Mouse (Mus musculus) CD8-positive naive resting alpha-beta T cell, adult 57 days (primary cell): ENCODE data around the gene H60b. TPM values are rescaled to one million over a fixed set of nuclear protein-coding genes. Genes with fewer than 3 reads are reported as not detected.

Experiments used
- total RNA-seq: library from RNA; stranded (reverse); gene quantifications from one replicate; pipeline ENCODE4 v1.2.4, GENCODE M21; 2023

The H60b gene
- total RNA-seq = 0.98 TPM

GRCm38 (mm10) chr10:22158310-22158999 lies at the start of gene H60b, which contains the start of gene Raet1e:
Gene H60b (plus strand): TSS chr10:22158586.
Gene Raet1e (plus strand): TSS chr10:22158569.

DNA sequence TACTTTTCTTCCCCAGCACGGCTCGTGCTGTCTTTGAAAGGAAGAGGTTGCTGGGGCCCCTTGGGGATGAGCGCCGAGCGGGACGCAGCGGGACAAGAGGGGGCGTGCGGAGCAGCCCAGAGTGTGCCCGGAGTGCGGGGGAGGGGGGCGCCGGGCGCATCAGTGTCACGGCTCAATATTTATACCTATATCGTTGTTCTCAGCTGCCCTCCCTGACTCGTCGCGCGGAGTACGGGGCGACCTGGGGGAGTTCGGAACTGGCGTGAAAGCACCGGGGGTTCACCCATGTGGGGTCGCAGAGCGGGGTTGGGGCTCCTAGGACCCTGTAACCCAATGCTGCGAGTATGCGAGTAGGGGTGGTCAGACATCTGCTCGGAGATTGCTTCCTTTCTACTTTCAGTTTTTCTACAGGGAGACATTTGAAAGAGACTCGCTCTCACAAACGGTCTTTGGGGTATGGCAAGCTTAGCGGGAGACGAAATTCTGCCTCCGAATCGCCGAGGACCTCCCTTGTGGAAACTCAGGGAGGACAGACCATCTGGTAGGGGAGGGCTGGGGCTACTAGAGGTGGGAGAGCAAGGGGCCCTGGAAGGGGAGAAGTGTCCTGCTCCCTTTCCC lies 9.2 kb upstream of the H60b start, which contains the start of gene E030030I06Rik:
TSS of gene E030030I06Rik (minus strand) at position 198 of the 618 bp plus-strand sequence.

Other genes with a start within 250 kb of the H60b start
- gene 4930444G20Rik, start 90.5 kb upstream of the H60b start, total RNA-seq = not detected
- gene E030030I06Rik, start 9.3 kb upstream of the H60b start, total RNA-seq = 36.6 TPM
- gene Raet1e, start within 50 bp of the H60b start, total RNA-seq = not detected
- not detected for gene Raet1d, start 202.0 kb downstream of the H60b start, total RNA-seq